Mouse (Mus musculus) thymus, postnatal 36 days (tissue): Measurements from ENCODE around the gene Iqch.

ENCODE experiments used
- DNase-seq, 2 experiments: peaks; one replicate each; pipeline ENCODE4 v3.0.0; 2022; ENCODE audit warnings: mixed read lengths in 2 of 2

The Iqch gene

DNA sequence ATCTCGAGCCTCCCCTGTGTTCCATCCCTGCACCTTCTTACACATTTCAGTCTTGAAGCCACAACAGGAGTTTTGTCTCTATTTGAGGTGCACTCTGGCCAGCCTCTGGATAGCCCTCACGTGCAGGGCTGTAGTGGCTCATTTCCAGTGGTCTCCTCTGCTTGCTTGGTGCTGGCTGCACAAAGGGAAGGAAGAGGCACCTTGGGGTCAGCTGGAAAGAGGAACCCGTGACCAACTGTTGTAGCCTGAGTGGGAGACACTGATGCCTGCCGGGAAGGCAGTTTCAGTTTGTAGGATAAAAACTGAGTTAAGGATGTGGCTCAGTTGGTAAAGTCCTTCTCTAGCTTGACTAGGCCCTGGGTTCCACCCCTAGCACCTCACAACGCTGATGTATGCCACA is 9.7 kb upstream of the Iqch start:
- no peak for DNase-seq

DNA sequence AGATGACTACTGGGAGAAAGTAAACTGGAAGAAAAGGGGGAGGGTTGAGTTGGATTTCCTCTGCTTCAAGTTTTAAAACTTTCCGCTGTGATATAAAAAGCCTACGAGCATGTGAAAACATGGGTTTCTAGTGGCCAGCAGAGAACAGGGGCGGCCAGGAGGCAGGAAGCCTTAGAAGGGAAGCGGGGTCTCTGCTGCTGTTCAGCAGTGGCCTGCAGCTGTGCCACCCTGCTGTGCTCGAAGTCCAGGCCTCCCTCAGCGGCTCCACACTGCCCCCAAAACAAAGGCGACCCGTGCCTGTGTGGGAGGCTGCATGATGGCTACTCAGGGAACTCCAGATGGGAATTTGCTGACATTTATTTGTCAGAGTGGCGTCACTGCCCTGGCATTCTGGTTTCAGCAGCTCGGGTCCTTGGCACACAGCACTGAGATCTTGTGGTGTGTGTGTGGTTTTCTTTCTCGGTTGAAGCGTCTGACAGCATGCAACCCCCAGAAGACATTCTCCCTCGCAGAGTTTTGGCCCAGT is 8.6 kb upstream of the Iqch start:
- DNase-seq: peak; percentile 35 to 39

DNA sequence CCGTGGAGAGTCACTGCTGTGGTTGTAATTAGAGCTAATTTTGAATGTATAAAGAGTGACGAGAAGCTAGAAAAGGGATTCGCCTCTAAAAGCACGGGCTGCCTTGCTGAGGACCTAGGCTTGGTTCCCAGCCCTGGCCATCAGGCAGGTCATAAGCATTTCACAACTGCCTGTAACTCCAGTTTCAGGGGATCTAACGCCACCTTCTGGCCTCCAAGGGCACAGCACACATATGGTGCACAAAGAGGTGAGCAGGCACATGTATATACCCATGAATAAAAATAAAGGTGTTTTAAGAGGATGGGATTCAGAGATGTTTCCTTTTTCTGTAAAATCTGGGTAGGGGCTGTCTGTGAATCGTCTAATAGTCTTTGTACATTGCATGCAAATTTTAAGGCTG is 7.9 kb upstream of the Iqch start:
- DNase-seq: no peak

DNA sequence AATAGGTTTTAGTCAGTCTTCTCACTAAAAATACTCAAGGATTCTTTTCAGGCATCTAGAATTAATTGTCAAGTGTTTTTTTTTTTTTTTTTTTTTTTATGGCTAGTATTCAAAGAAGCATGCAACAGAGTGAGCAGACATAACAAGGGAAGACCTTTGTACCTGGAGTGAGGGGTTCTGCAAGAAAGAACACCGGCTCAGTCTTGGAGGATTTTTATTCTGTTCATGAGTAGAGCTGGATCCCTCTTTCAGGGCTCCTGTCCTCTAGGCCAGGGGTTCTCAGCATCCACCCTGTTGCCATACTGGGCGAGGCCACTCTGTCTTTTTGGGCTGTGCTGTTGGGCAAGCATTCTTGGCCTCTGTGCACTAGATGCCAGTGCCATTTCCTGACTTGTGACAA is 7.5 kb upstream of the Iqch start:
- no peak for DNase-seq

DNA sequence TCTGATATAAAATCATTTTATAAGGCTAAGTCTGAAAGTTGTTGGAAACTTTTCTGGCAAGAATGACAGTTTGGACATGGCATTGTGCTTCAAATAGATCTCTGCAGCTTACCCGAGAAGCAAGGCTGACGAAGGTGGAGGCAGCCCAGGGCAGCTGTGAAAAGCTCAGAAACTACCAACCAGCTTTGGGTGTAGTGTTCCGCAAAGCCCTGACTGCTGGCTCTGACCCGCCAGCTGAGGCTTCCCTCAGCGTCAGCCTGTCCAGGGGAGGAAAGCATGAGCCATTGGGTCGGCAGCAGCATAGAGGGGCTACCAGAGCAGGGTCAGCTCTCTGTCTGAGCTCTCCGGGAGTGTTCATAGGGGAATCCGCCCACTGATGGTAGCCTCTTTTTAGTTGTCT is 7.0 kb upstream of the Iqch start:
- DNase-seq: no peak

DNA sequence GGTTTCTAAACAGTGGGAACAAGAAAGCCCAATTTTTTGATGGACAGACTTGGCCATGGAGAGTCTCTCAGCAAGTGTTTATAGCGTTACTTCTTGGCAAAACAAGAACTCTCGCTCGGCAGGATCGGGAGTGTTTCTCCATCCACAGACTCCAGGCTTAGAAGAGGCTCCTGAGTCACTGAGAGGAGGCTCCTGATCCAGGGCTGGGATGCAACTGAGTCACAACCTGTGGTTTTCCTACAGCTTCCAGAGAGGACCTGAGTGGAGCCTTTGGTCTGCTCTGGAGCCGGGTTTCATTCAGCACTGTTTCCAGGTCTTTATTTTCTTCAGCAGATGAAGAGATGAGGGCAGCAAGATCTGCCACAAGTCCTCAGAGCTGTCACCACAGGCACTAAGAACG is 5.7 kb upstream of the Iqch start:
- DNase-seq: no peak

DNA sequence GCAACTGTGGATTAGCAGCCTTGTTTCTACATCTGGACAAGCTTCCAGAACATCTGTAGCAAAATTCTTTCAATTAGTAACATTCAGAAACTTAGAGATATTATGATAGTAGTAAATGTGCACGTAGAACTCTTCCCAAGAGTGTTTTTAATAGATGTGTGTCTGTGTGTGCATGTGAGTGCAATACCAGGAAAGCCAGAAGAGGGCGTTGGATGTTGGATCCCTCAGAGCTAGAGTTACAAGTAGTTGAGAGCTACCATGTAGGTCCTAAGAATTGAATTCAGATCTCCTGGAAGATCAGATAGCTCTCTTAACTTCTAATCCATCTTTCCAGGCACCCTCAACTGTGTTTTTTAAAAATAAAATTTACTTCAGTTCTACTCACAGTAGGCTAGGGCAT is 4.3 kb upstream of the Iqch start:
- DNase-seq: no peak

DNA sequence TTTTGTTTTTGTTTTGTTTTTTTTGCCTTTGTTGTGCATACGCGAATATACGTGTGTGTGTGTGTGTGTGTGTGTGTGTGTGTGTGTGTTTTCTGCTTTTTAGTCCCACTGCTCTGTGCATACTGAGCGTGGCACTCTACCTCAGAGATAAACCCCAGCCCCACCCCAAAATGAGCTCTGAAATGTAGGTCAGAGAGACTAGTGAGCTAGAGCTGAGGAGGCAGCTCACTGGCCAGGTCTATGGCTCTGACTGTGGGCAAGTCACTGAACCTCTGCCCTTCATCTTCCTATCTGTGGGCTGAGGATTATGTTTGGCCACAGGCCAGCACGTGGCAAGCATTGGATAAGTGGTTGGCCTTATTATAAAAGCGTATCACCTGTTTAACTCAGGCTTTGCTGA is 1.6 kb upstream of the Iqch start:
- DNase-seq: peak; percentile 45 to 58

DNA sequence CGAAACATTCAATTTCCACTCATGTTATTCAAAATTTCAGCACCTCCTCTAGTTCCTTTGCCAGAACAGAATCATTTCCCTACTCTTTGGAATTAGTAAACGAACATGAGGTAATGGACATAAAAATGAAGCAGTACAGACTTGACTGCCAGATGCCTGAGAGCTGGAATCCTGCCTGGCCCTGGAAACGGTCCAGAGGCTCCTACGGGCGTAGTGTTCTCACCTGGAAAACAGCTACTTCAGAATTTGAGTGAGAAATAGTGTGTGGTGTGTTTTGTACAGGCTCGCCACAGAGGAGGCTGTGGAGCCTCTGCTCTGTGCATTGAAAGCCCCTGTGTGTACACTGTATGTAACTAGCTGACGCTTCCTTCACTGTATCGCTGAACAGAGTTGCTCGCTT is 5.6 kb downstream of the Iqch start:
- no peak for DNase-seq

DNA sequence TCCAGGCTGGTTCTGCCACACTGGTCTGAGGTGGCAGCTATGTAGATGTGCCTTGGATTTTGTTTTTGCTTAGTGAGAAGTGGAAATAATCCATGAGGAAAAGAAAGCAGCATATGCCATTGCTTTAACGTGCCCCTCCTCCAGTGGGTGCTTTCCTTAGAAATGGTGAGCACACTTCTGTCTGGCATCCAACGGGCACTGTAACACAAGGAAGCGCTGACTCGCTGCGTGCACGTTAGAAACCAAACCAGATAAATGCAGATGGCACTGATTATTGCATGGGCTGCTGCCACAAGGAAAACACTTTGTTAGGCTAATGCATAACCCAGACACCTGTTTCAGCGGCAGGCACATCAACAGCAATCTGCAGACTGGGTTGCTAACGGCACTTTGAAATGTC is 6.6 kb downstream of the Iqch start:
- no peak for DNase-seq

DNA sequence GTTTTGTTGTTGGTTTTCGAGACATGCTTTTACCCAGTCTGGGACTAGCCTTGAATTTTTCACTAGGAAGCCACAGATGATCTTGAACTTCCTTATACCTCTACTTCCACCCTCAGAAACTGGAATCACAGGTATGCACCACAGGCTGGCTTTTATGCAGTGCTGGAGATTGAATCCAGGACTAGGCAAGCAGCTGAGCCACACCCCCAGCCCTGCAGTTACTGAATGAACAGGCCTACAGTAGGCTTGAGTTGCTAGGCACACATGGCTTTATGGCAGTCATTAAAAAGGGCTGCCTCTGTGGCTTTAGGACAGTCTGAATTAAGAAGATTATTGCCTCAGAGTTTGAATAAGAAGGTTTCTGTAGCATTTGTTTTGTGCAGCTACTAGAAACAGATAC is 7.3 kb downstream of the Iqch start:
- DNase-seq: no peak

DNA sequence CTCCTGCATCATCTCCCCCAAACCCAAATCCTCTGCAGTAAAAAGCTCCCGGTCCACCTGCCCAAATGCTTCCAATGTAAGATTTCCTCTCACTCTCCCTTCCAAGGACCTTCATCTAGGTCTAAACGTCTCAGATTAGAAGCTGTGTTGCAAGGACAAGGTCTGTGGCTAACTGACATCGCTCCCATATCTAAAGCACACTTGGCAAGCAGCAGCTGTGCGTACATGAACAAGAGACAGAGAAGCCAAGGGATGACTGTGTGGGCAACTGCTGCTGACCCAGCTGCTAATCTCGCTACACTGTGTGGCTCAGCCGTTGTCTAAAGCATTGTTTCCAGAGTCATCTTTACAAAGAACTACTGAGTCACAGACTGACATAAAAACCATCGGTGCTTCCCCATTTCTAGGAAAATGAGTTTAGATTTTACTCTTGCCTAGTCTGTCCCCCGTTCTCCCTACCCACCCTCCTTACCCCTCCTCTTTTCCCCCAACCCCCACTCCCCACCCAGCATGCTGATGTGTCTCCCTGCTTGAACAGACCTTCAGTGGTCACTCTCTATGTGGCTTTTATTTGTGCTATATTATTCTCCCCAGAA is 10.5 kb downstream of the Iqch start:
- no peak for DNase-seq

DNA sequence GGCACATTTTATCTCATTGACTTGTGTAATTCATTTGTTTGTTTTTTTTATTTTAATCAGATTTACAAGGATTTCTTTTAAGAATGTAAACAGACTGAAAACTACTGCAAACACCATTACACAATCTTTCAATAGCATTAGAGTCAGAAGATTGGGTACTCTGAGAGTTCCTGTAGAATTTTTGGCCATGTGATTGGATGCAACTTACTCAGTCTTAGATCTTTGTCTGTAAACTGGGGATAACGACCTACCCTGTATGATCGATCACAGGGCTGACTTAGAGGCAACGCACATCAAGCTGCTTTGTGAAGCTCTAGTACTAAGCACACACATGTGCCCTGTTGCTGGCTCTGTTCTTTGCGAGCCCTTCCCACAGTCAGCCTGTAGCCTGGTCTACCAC is 11.7 kb downstream of the Iqch start:
- DNase-seq: no peak

DNA sequence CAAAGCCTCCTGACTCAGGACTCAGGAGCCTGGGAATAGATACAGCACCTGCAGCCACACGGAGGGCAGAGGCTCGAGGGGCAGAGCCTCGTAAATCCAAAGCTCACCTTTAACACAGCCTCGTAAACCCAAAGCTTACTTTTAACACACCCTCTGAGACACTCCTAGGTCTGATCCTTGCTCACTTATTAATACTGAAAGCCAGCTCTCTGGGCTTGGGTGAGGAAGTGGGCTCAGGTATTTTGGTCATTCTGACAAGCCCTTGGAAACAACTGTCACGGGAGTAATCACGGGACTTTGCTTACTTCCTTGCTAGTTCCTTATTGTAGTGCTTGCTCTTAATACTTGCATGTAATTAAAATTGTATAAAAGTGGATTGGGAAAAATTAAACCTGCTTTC is 13.1 kb downstream of the Iqch start:
- no peak for DNase-seq

DNA sequence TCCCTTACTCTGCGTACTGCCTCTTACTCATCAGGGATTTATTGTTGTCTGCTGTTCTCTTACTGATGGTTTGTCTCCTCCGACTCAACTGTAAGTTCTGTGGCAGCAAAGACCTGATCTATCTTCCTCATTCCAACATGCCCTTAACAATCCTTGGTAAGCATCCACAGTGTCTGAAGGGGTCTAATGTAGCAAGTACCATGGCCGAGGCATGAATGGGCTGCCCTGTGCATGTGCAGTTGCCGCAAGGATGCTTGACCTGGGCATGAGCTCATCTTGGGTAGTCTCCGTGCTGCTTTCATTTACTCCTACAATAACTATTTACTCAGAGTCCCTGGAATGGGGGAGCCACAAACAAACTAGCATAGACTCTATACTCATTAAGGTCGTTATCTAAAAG is 17.0 kb downstream of the Iqch start:
- DNase-seq: no peak

DNA sequence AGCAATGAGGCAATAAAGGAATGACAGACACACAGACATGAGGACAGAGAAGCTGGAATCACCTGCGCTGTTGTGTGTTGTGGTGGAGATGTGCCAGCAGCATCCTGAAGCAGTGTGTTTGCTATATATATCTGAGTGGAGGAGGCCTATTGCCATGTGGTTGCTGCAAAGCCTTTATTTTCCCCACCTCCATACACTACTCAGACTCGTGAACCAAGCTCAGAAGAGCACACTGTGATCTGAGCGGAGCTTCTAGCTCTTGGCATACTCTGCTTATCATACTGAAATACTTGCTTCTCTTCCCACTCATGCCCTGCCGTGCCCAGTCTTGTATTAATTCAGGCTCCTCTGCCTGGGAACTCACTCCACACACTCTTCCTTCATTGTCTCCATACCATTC is 20.5 kb downstream of the Iqch start:
- DNase-seq: no peak

DNA sequence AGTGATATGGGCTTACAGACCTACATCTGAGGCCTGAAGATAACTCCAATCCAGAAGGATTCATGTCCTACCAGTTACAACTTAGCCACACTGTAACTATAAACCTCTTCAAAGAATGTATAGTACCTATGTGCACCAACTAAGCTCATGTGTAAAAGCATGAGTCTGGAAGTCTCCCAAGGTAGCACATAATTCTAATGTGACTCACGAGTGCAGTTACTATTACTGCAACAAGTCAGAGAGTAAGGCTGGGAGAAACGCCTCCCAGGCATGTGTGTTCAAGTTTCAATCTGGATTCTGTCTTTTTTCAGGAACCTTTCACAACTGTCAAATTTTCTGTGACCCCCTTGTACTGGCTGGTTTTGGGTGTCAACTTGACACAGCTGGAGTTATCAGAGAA is 22.2 kb downstream of the Iqch start:
- DNase-seq: no peak

DNA sequence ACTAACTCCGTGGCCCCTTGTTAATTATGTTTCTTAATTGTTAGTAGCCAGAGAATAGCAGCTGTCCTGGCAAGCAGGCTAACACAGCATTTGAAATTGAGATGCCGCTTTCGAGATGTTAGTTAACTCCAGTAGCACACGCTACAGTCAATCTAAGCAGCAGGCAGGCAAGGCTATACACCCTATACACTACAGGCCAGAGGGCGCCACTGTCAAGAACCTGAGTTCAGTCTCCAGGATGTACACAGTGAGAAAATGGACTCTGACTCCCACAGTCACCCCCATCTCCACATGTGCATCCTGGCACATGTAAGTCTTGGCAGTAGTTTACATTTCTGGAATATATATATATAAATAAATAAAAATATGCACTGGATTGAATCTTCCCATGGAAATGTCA is 22.6 kb downstream of the Iqch start:
- peak in 1 of 2 experiments; percentile 35 for DNase-seq

DNA sequence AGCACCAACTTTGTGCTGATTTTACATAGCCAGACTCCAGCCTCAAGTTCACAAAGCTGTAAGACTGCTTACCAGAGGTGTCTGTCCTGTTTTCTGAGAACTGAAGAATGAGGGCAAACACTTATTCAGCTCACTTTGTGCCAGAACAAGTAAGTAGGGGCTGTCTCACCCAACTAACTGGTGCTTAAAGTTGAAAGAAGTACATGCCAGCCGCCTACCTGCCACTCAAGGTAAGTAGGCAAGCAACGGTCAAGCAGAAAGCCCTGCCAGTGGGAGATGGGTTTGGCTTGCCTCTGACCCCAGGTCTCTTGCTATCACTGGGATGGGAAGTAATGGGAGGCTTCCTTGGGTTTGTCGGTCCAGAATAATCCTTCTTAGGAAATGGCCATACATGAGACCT is 24.8 kb downstream of the Iqch start:
- no peak for DNase-seq

DNA sequence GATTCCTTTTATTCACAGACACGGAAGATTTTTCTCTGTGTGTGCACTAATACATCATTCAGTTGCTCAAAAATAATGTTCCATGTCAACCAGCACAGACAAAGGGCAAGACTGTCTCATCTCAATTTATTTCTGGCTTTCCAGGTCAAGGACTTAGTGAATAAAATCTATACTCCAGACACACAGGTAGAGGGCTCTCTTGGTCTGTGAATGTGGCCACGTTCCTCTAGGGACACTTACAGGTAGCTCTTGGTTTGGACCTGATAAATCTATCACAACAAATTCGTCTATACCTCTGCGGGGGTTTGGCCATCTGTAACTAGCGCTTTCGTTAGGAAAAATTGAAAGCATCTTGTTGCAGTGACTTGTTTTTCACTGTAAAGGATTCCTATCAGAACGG is 29.4 kb downstream of the Iqch start:
- DNase-seq: no peak

DNA sequence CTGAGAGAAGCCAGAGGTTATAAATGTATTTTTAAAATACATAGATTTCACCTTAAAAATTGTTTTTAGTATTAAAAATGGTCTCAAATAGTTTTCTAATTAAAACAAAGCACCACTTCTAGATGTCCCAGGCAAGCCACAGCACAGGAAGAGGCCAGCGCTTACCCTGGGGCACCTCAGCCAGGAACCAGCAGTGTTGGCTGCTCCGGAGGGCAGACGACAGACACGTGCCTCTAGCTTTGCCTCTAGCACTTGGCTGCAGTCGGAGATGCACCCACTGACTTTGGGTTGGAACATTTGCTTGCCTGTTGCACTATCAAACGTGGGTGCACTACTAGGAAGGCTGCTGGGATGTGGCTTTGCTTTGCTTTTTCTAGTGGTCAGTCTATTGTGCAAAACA is 30.4 kb downstream of the Iqch start:
- DNase-seq: no peak

DNA sequence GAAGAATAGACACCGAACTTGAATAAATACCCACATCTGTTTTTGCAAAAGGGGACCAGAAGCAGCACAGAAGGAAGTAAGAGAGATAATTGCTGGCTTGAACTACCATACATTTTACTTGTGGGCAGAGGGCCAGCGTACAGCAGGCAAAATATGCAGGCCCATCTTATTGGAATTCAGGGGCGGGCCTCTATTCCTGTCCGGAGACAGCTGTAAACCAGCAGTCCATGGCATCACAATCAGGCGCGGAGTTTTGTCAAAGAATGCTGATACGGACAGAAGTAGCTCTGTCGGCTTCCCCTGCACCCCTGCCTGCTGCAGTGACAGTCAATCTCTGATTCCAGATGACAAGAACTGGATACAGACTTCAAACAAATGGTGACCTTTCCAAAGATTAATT is 33.5 kb downstream of the Iqch start:
- no peak for DNase-seq

DNA sequence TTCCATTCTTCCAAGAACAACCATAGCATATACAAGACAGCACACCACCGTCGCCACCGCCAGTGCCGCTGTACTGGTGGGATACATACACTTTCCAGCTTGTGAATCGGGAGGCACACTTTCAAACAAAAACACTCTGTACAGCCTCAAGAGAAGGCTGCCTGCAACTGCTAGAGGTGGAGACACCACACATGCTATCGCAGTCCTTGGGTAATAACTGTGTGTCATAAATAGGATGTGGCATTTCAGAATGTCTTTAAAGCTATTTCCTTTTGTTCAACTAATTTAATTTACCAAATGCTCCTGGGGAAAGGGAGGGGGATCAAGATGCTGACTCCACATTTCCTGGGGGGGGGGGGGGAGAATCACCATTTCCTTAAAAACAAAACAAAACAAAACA is 34.0 kb downstream of the Iqch start:
- DNase-seq: no peak

DNA sequence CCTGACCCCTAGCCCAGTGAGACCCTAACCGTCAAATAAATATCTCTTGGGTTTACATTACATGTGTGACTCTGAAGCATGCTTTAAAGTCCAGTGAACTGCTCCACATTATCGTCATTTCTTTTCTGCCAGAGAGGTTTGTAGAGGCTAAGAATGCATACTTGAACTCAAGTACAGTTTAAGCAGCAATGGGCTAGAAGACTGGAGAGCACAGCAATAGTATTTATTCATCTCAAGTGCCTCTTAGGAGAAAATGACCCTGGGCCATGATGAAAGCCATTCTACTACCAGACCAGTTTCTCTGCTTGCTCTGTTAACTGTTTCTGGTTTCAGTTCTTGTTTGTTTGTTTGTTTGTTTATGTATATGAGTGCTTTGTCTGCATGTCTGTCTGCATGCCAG is 38.9 kb downstream of the Iqch start:
- no peak for DNase-seq

DNA sequence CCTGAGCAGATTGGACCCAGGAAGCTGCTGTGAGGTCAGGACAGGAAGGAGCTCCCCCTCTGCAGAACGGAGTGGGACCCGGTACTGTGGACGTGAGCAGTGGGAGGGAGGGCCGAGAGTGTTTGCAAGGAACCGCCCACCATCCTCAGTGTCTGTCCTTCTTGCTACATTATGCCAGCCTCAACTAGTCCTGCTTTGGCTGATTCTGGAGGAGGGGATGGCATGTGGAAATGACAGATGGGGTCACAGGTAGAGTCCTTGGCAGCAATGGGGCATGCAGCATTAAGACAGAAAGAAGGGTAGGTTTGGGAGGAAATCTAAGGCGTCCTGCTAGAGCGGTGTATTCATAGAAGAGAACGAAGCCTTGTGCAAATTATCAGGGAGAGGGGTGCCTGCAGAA is 40.4 kb downstream of the Iqch start:
- DNase-seq: no peak

DNA sequence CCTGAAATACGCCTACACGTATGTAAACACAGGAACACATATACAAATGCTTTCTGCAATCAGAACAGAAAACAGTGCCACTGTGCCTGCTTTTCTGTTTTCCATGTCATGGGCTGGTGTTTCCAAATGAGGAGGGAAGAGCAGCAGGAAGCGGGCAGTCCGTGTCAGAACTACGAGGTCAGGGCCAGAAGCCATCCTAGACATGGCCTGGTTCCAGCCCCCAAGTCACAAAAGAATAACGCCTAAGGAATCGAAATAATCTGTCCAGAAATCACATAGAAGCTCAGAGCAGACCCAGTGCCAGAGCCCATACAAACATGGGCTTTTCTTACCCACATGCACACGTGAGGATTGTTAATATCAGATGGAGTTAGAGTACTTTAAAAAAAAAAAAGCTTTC is 45.4 kb downstream of the Iqch start:
- DNase-seq: no peak
